Mouse (Mus musculus) MEL (cell line): ENCODE results near the gene Kcnk1. TPM values are rescaled to one million over a fixed set of nuclear protein-coding genes. Genes with fewer than 3 reads are reported as not detected.

Source experiments
- DNase-seq: peaks from one replicate; pipeline ENCODE4 v3.0.0; 2011; ENCODE audit warnings: low read depth, low spot score
- H3K27ac ChIP-seq: 2 replicates; pipeline ENCODE4 v1.5.1; 2012; ENCODE audit warnings: low read depth, mild to moderate bottlenecking, control low read depth, low read length, moderate library complexity; ENCODE audit not compliant: control insufficient read depth
- H3K27me3 ChIP-seq, 2 experiments: fragments of 150-350 bp in 1 of 2; sonication (generic) in 1 of 2; 2 replicates each; pipeline ENCODE4 v1.6.1; 2012; ENCODE audit warnings: low read length in 2 of 2, mild to moderate bottlenecking in 2 of 2, improper control_type of control experiment in 1 of 2, moderate library complexity in 1 of 2; ENCODE audit not compliant: insufficient read depth in 2 of 2, control insufficient read depth in 1 of 2
- H3K36me3 ChIP-seq, 2 experiments: 2 replicates each; pipeline ENCODE4 v1.6.1; 2012 to 2014; ENCODE audit warnings: low read length in 2 of 2, improper control_type of control experiment in 1 of 2, inconsistent platforms in 1 of 2, mild to moderate bottlenecking in 1 of 2; ENCODE audit not compliant: insufficient read depth in 2 of 2, control insufficient read depth in 1 of 2
- H3K4me1 ChIP-seq, 2 experiments: fragments of 150-350 bp in 1 of 2; sonication (generic) in 1 of 2; 2 replicates each; pipeline ENCODE4 v1.6.1; 2012; ENCODE audit warnings: low read length in 2 of 2, improper control_type of control experiment in 1 of 2, mild to moderate bottlenecking in 1 of 2; ENCODE audit not compliant: insufficient read depth in 2 of 2, control insufficient read depth in 1 of 2
- H3K4me3 ChIP-seq, 2 experiments: fragments of 150-350 bp in 1 of 2; sonication (generic) in 1 of 2; 2 replicates each; pipeline ENCODE4 v1.5.1; 2012; ENCODE audit warnings: low read depth in 2 of 2, low read length in 2 of 2, mild to moderate bottlenecking in 2 of 2, moderate library complexity in 2 of 2, control low read depth in 1 of 2, improper control_type of control experiment in 1 of 2; ENCODE audit not compliant: control insufficient read depth in 1 of 2, insufficient read depth in 1 of 2
- H3K79me2 ChIP-seq: 2 replicates; pipeline ENCODE4 v1.6.1; 2012; ENCODE audit warnings: mild to moderate bottlenecking, low read length, moderate library complexity; ENCODE audit not compliant: control insufficient read depth, poor library complexity, insufficient read depth
- H3K9ac ChIP-seq: 2 replicates; pipeline ENCODE4 v1.6.1; 2012; ENCODE audit warnings: low read depth, mild to moderate bottlenecking, control low read depth, low read length, moderate library complexity; ENCODE audit not compliant: control insufficient read depth, poor library complexity, severe bottlenecking
- H3K9me3 ChIP-seq: fragments of 150-350 bp; sonication (generic); replicated peaks from 2 replicates; pipeline ENCODE4 v1.6.1; 2012; ENCODE audit warnings: mild to moderate bottlenecking, low read length, improper control_type of control experiment, moderate library complexity; ENCODE audit not compliant: insufficient read depth
- CHD1 ChIP-seq: IDR thresholded peaks from 2 replicates; pipeline ENCODE4 v1.6.1; 2012; ENCODE audit warnings: low read depth, mild to moderate bottlenecking, inconsistent platforms, low read length, improper control_type of control experiment
- CHD2 ChIP-seq: IDR thresholded peaks from 2 replicates; pipeline ENCODE4 v1.6.1; 2011; ENCODE audit warnings: low read length, improper control_type of control experiment
- E2F4 ChIP-seq: IDR thresholded peaks from 2 replicates; pipeline ENCODE4 v1.6.1; 2011; ENCODE audit warnings: low read depth, low read length, improper control_type of control experiment, borderline replicate concordance
- ELF1 ChIP-seq: IDR thresholded peaks from 2 replicates; pipeline ENCODE4 v1.6.1; 2014; ENCODE audit warnings: low read depth, mild to moderate bottlenecking, inconsistent platforms, low read length, improper control_type of control experiment, moderate library complexity
- EP300 ChIP-seq, 2 experiments: IDR thresholded peaks; 2 replicates each; pipeline ENCODE4 v1.6.1; 2011; ENCODE audit warnings: improper control_type of control experiment in 2 of 2, low read length in 2 of 2, low read depth in 1 of 2, mild to moderate bottlenecking in 1 of 2
- JUND ChIP-seq: IDR thresholded peaks from 2 replicates; pipeline ENCODE4 v1.6.1; 2011; ENCODE audit warnings: low read depth, mild to moderate bottlenecking, improper control_type of control experiment, low read length
- MXI1 ChIP-seq: IDR thresholded peaks from 2 replicates; pipeline ENCODE4 v1.6.1; 2011; ENCODE audit warnings: mild to moderate bottlenecking, low read depth, low read length, improper control_type of control experiment
- POLR2A ChIP-seq, 2 experiments: IDR thresholded peaks; 2 replicates each; pipeline ENCODE4 v1.6.1; 2011 to 2012; ENCODE audit warnings: low read length in 2 of 2, mild to moderate bottlenecking in 2 of 2, control low read depth in 1 of 2, improper control_type of control experiment in 1 of 2, low read depth in 1 of 2, moderate library complexity in 1 of 2; ENCODE audit not compliant: control insufficient read depth in 1 of 2, insufficient read depth in 1 of 2, poor library complexity in 1 of 2
- POLR2AphosphoS5 ChIP-seq: IDR thresholded peaks from 2 replicates; pipeline ENCODE4 v1.6.1; 2012; ENCODE audit warnings: low read depth, borderline replicate concordance, mild to moderate bottlenecking, inconsistent platforms, low read length, moderate library complexity, mixed read lengths
- SIN3A ChIP-seq: IDR thresholded peaks from 2 replicates; pipeline ENCODE4 v1.6.1; 2012; ENCODE audit warnings: low read length, improper control_type of control experiment, inconsistent platforms
- TBP ChIP-seq: IDR thresholded peaks from 2 replicates; pipeline ENCODE4 v1.8.0; 2011; ENCODE audit warnings: low read depth, low read length, improper control_type of control experiment
- TCF12 ChIP-seq: IDR thresholded peaks from 2 replicates; pipeline ENCODE4 v1.6.1; 2014; ENCODE audit warnings: low read depth, mild to moderate bottlenecking, inconsistent platforms, low read length, improper control_type of control experiment, moderate library complexity
- ZC3H11A ChIP-seq: IDR thresholded peaks from 2 replicates; pipeline ENCODE4 v1.6.1; 2012; ENCODE audit warnings: low read depth, mild to moderate bottlenecking, inconsistent platforms, low read length, improper control_type of control experiment
- ZKSCAN1 ChIP-seq: IDR thresholded peaks from 2 replicates; pipeline ENCODE4 v1.6.1; 2012; ENCODE audit warnings: low read depth, mild to moderate bottlenecking, inconsistent platforms, low read length, improper control_type of control experiment, moderate library complexity
- polyA plus RNA-seq, 2 experiments: library from polyadenylated mRNA; stranded (reverse) in 1 of 2; unstranded in 1 of 2; fragments of >175 nt in 1 of 2; fragments of >200 nt in 1 of 2; gene quantifications; 2 replicates each; pipeline versions ENCODE4 v1.2.1 to v1.2.4; 2012; ENCODE audit warnings: low replicate concordance in 2 of 2, low read depth in 1 of 2; ENCODE audit not compliant: insufficient read length in 2 of 2, insufficient read depth in 1 of 2, missing spikeins in 1 of 2
- total RNA-seq: library from RNA; depleted of rRNA; stranded (reverse); fragments of 300-350 nt; gene quantifications from 2 replicates; pipeline ENCODE4 v1.2.3, GENCODE M21; 2012

The Kcnk1 gene
- total and polyA plus RNA-seq, 3 experiments = not detected

GRCm38 (mm10) chr8:126010900-126011299, 15.9 kb downstream of the Kcnk1 start:
- Histone ChIP-seq H3K9me3 (no peaks in the 10 kb centered on the region), H3K4me3 (no peak overlapping the region), H3K36me3 (no peaks in the 10 kb centered on the region), H3K79me2 (no peaks in the 10 kb centered on the region), H3K27me3 (no peaks in the 10 kb centered on the region), H3K9ac (no peak overlapping the region), H3K27ac (no peak overlapping the region), H3K4me1 (no peaks in the 10 kb centered on the region)
- TF ChIP-seq TCF12 = no peak
- TF ChIP-seq ELF1 = no peak
- DNase-seq = no peak

- H3K9ac ChIP-seq = no peak overlapping the region
- H3K27ac ChIP-seq = no peak overlapping the region
- DNase-seq = no peak
- no peak for TF ChIP-seq E2F4
- H3K4me1 ChIP-seq = no peaks in the 10 kb centered on the region
- no peaks in the 10 kb centered on the region for H3K27me3 ChIP-seq
- H3K79me2 ChIP-seq = no peaks in the 10 kb centered on the region
- no peaks in the 10 kb centered on the region for H3K9me3 ChIP-seq
- H3K36me3 ChIP-seq = no peaks in the 10 kb centered on the region
- H3K4me3 ChIP-seq = no peak overlapping the region
These were observed 17.4 kb downstream of the Kcnk1 start for GRCm38 (mm10) chr8:126012334-126012733.

DNA sequence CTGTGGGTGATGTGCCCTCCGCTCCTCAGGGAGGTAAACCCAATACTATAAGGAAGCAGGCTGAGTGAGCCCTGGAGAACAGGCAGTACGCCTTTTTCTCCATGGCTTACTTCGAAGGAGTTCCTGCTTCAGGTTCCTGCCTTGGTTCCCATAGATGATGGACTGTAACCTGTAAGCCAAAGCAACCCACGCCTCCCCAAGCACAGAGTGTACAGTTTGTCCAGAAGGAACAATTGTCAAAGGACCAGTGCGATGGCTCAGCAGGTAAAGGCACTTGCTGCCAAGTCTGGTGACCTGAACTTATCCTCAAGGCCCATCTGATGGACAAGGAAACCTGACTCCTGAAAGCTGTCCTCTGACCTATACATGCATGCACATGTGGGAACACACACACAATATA, 18.7 kb downstream of the Kcnk1 start:
- Histone ChIP-seq H3K4me1 (no peaks in the 10 kb centered on the region), H3K9me3 (no peaks in the 10 kb centered on the region), H3K27ac (no peak overlapping the region), H3K36me3 (no peaks in the 10 kb centered on the region), H3K27me3 (no peaks in the 10 kb centered on the region), H3K9ac (no peak overlapping the region), H3K79me2 (no peaks in the 10 kb centered on the region), H3K4me3 (no peak overlapping the region)
- TF ChIP-seq EP300 (IDR thresholded peaks at IDR 0.05; ENCODE audit: low read depth in 1 of 2, low read length in 2 of 2) (no peak), TCF12 (no peak), JUND (no peak), SIN3A (no peak), MXI1 (no peak), POLR2AphosphoS5 (no peak), POLR2A (IDR thresholded peaks at IDR 0.05; ENCODE audit: control insufficient read depth in 1 of 2, insufficient read depth in 1 of 2, low read depth in 1 of 2, low read length in 2 of 2, poor library complexity in 1 of 2) (no peak), CHD2 (no peak), CHD1 (no peak)
- no peak for DNase-seq

- no peak overlapping the region for H3K27ac ChIP-seq
- no peak overlapping the region for H3K9ac ChIP-seq
- no peak overlapping the region for H3K4me3 ChIP-seq
- H3K4me1 ChIP-seq = no peaks in the 10 kb centered on the region
- TF ChIP-seq POLR2AphosphoS5 (no peak), ZC3H11A (no peak), ZKSCAN1 (no peak), EP300 (IDR thresholded peaks at IDR 0.05; ENCODE audit: low read depth in 1 of 2, low read length in 2 of 2) (no peak), TBP (no peak), CHD1 (no peak), TCF12 (no peak)
- H3K36me3 ChIP-seq = no peaks in the 10 kb centered on the region
- H3K27me3 ChIP-seq = no peaks in the 10 kb centered on the region
- H3K79me2 ChIP-seq = no peaks in the 10 kb centered on the region
- H3K9me3 ChIP-seq = no peaks in the 10 kb centered on the region
- DNase-seq = no peak
These were observed 27.0 kb downstream of the Kcnk1 start for GRCm38 (mm10) chr8:126021932-126022331.
